Mouse (Mus musculus): ENCODE data around the gene Arhgef11.
"Not testable (repeated sequence)": the region's sequence is repeated elsewhere in the genome, so short reads cannot be mapped to it uniquely, and the experiment has no call there.

The Arhgef11 gene

DNA sequence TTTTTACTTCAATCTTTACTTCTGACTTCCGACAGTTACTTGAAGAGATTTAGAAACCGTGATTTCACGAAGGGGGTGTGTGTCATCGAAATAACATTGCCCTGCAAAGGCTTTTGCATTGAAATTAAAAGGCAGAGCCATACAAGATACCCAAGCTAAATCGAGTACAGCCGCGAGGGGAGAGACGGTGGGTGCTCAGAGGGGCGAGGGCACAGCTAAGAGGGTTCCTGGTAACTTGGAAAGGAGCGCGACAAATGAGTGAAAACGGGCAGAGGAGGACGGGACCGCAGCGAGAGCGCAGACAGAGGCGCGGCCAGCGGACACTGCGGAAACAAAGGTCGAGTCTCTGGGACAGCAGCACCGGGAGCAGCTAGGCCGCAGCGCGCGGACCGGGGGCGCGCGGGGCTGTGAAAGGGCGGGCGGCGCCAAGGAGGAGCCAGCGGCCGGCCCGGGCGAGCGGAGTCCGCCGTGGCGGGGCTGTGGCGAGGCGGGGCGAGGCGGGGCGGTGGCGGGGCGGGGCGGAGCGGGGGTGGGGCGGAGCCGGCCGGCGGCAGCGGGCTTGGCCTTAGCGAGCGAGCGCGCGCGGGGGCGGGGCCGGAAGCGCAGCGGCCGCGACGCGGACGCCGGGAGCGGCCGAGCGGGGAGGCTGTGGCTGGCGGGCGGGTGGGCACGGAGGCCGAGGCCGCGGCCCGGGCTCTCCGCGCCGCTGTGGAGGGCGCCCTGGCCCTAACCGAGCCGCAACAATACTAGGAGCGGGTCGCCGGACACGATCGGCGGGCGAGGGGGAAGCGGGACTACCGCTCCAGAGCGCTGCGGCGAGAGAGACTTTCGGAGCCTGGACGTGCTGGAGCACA lies at the start of gene Arhgef11:
Gene Arhgef11, plus strand, starts transcription at position 603 of the 854 bp plus-strand sequence.
- in situ Hi-C loops (cut with MboI; ENCODE audit: unreplicated experiment in 2 of 2), result no loop called here

DNA sequence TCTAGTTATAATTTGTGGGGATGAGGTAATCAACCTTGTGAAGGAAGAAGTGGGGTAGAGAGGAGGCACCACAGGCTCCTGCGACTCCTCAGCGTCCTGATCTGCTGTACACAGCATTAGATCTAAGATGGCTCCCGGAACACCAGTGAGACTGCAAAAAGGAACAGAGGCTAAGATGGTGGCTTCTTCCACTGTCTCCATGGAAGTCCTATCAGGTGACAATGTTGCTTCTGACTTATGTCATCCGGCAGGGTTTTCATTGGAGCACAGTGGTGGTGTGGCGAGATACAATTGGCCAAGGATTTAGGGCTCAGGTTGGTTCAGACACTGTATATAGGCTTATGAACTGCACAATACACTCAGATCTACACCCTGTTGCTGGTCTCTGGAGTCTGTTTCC lies 48.7 kb upstream of the Arhgef11 start:
- in situ Hi-C loops (cut with MboI; ENCODE audit: unreplicated experiment in 2 of 2), result loop anchor here in 1 of 2 experiments (5.0 kb wide), 1 partner anchor 246 kb away; no protein-coding TSS in a partner anchor

DNA sequence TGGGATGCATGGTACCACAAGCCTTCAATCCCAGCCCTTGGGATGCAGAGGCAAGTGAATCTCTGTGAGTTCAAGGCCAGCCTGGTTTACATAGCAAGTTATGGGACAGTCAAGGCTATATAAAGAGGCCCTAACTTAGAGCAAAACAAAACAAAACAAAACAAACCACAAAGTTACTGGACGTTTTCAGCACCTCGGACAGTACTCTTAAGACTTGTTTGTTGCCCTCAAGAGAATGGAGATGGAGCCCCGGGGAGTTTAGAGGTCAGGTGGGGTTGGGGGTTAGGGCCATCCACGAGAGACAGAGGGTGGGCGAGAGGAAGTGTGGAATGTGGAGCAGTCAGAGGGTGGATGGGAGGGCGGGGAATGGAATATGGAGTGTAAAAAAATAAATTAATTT lies 41.6 kb upstream of the Arhgef11 start:
- in situ Hi-C loops (cut with MboI; ENCODE audit: unreplicated experiment in 2 of 2), result no loop called here

DNA sequence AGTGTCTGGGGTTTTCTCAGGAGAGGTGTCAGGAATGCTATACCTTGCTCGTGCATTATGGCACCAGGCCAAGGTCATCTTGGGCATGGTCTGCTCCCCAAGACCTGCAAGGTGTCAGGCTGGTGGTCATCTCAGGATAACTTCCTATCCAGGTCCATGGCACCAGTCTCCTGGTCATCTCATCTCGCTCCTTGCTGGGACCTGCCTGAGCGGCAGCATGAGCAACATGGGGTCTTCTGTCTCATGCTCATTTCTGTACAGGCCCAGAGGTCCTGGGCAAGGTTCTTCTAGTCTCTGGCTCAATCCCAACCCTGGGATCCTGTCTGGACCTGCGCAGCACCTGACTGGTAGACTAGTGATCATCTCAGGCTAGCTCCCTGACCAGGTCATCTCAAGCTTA lies 35.1 kb upstream of the Arhgef11 start:
- in situ Hi-C loops (cut with MboI; ENCODE audit: unreplicated experiment in 2 of 2), result no loop called here

DNA sequence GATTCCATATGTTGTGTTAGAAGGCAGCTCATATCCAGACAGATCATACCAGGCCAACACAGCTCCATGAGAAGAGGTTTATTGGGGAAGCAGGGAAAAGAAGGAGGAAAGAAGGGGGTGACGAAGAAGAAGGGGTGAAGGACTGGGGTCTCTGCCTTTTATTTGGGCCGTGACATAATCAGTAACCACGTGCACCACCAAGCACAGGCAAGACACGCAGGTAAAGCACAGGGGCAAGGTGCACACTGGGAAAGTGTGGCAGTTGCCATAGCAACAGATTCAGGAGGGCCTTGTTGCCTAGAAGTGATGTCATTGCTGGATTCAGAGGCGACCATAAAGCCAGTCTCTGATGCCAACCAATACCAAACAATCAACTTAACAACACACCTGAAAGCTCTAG lies 23.6 kb upstream of the Arhgef11 start:
- in situ Hi-C loops (cut with MboI; ENCODE audit: unreplicated experiment in 2 of 2), result no loop called here

DNA sequence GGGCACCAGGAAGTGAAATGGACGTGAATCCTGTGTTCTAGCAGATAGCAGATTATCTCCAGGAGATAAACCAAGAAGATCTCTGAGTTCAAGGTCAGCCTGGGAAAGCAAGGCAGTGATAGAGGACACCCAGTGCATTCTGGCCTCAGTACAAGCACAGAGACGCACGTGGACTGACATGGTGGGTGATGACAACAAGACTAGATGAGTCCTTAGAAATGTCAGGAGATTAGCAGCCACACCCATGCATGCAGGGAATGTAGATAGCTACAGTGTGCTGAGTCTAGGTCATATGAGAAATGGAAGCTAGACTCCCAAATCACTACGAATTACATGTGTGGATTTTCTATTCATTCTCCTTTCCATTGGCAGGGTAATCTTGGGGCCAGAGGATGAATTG lies 22.0 kb upstream of the Arhgef11 start:
- in situ Hi-C loops (cut with MboI; ENCODE audit: unreplicated experiment in 2 of 2), result not testable (repeated sequence)

DNA sequence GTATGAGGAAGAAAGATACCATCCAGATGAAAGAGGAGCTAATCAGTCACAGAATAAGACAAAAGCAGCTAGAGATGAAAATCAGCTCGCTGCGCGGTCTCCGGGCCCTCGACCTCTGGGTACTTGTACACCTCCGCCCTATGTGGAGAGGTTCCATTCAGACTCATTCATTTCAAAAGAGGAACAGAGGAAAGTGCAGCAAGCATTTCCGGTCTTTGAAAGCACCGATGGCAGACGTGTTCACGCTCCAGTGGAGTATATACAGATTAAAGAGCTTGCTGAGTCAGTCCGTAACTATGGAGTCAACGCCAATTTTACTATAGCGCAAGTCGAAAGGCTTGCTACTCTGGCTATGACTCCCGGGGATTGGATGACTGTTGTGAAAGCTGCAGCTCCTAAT lies 16.3 kb upstream of the Arhgef11 start:
- in situ Hi-C loops (cut with MboI; ENCODE audit: unreplicated experiment in 2 of 2), result not testable (repeated sequence)

DNA sequence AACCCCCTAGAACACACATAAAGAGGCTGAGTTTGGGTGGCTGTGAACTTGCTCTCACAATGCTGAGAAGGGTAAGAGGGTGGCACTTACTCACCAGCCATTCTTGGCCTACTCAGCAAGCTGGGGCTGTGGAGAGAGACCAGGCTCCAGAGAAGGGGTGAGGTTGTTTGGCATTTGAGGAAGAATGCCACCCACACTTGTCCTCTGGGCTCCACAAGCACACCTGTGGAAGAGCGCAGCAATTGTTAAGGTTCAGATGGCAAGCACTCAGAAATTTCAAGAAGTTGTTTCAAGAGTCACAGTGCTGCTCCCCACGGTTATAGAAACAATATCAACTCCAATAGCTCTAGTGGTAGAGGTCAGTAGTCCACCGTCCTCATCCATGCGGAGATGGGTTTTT lies 1.0 kb upstream of the Arhgef11 start:
- in situ Hi-C loops (cut with MboI; ENCODE audit: unreplicated experiment in 2 of 2), result no loop called here

DNA sequence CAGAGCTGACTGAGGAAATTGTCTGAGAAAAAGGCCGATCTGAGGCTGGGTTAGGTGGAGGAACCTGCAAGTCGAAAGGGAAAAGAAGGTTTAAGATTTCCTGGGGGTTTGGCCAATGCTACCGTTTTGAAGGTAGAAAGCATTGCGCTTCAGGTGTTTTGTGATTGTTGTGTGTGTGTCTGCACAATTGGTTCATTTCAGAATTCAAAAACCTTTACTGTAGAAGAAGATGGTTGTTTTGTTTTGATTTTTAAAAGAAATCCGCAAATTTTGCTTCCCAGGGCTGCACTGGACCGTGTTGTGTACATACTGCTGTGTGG lies 412 bp downstream of the Arhgef11 start:
- in situ Hi-C loops (cut with MboI; ENCODE audit: unreplicated experiment in 2 of 2), result no loop called here

DNA sequence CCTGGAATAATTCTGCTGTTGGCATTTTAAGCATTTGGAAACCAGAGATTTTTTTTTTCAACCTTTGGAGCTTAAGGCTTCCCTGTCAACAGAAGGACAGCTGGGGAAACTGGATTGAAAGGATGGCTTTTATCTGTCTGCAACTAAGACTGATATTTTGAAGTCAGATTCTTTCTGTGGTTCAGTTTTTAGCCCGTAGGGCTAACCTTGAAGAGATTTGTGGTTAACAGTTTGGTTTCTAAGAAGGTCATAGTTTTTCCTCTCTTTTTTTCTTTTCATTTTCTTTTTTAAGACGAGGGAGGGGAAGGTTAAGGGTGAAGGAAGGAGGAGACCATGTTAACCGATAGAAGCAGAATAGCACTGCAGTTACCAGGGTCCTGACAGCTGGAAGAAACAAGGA lies 881 bp downstream of the Arhgef11 start:
- in situ Hi-C loops (cut with MboI; ENCODE audit: unreplicated experiment in 2 of 2), result no loop called here

DNA sequence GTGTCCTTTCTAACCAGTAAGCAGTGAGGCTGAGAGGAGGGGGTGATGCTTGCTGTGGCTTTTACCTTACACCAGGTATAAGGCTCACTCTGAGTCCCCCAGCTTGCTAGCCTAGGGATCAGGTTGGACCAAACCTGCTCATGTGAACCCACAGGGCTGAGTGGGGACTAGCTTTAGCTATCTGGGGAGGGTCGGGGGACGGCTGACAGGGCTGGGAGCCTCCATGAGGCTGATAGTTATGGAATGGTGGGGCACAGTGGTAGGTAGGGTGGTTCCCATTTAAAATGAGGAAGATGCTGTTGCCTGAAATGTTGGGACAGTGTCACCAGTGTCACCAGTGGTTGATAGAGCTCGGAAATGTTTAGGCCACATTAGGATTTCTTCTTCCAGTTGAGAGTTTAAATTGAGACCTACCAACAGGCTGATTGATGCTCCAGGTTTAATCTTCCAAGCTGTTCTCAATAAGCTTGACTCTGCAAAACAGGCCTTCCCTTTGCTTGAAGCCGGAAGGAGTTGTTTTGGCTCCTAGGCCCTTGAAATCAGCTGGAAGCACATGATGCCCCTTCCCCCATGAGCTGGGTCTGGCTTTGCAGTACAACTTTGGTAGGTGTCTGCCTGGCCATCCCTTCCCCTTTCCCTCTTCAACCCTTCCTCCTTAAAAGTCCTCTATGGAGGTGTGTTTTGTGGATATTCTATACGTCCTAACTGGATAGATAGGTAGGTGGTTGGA lies 1.8 kb downstream of the Arhgef11 start:
- in situ Hi-C loops (cut with MboI; ENCODE audit: unreplicated experiment in 2 of 2), result no loop called here

DNA sequence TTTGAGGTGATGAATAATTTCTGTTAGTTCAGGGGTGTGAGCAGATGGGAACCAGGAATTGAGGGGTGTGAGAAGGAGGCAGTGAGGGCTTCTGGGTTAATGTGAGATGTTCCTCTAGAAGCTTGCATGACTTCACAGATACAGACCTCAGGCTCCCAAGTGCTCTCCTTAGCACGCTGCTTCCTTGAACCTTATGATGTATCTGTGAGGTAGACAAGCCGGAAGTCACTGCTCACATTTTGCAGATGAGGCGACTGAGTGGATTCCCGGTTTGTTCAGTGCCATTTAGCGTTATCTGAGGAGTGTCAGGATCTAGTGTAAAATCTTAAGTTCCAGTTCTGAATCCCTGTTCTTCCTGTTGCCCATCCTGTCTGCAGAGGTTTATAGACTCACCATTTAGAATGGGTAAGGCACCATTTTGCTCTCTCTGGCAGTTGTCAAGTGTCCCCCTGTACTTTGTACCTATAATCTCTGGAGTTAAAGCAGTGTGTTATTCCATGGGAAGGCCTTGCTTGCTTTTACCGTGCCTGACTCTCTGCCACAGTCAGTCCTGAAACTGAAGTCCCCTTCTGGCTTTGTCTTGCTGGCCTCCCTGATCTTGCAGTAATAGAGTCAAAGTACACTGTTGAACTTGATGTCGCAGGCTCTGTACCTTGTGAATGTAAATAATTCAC lies 3.0 kb downstream of the Arhgef11 start:
- in situ Hi-C loops (cut with MboI; ENCODE audit: unreplicated experiment in 2 of 2), result no loop called here

DNA sequence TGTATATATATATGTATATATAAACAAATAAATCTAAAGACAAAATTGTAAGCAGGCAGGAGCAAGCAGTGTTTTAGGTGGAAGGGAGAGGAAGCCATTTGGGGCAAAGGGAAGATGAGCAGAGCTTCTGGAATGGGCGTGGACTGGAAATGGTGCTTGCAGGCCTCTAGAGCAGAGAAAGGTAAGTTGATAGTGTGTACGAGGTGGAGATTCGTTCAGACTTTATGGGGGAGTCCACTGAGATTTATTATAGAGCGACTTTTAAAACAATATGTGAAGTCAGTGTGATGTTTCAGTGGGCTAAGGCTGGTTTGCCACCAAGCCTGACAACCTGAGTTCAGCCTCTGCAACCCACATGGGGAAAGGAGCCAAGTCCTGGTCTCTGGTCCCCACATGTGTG lies 7.5 kb downstream of the Arhgef11 start:
- in situ Hi-C loops (cut with MboI; ENCODE audit: unreplicated experiment in 2 of 2), result no loop called here

DNA sequence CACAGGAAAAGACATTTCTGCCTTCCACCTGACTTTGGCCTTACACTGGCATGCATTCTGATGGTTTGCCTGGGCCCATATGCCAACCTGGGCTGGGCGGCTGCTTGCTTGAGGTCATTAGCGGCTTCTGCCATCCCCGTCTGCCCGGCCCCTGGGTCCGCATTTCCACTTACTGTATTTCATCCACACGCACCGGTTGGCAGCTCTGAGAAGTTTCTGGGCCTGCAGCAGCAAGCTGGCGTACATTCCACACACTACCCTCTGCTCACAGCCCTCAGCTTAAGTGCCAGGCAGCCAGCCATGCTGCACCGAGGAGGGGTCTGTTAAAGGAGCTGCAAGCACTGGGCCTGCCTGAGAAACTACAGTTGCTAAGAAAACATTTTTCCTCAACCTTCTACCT lies 13.5 kb downstream of the Arhgef11 start:
- in situ Hi-C loops (cut with MboI; ENCODE audit: unreplicated experiment in 2 of 2), result no loop called here

DNA sequence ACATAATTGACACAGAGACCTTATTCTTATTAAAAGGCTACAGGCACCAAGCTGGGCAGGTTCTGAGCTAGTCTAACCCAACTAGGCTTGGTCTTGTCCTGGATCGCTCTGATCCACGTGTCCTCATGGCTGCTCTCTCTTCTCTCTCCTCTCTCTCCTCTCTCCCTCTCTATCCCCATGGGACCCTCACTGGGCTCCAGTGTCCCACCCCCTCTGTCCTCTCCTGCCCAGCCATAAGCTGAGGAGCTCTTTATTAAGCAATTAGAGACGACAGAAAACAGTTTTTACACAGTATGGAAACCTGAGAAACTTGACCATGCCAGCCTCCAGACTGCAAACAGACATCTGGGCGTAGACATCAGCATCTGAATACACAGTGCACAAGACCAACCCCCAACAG lies 14.0 kb downstream of the Arhgef11 start:
- in situ Hi-C loops (cut with MboI; ENCODE audit: unreplicated experiment in 2 of 2), result no loop called here

DNA sequence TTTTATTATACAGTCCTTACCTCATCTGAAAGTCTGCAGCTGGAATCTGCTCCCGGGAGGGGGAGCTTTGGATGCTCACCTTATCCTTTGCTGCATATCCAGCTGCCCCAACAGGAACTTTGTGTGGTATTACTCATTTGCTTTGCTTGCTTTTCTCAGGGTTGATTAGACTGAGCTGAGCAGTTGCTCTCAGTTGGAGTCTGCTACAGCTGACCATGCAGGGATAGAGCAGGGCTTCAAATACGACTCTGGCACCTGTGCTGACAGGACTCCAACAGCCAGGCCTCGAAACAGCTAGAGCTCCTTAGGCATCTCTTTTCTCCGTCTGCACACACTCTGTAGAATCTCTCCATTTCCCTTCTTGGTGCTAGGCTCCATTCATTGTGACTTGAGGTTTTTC lies 18.2 kb downstream of the Arhgef11 start:
- in situ Hi-C loops (cut with MboI; ENCODE audit: unreplicated experiment in 2 of 2), result no loop called here

DNA sequence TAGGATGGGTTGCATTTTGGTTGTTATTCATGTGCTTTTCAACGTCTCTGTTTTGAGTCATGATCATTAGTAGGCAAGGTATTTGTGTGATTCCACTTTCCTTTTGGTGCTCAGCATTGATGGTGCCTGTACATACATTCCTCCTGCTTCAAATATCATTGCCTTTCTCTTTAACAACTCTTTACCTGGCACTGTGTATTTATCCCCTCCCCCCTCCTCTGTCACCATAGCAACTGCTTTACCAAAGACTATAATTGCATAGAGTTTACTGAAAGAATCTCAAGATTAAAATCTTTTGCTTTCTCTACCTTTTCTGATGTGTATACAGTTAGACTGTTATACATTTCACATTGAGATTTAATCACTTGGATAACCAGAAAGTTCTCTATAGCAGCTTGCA lies 26.1 kb downstream of the Arhgef11 start:
- in situ Hi-C loops (cut with MboI; ENCODE audit: unreplicated experiment in 2 of 2), result no loop called here

DNA sequence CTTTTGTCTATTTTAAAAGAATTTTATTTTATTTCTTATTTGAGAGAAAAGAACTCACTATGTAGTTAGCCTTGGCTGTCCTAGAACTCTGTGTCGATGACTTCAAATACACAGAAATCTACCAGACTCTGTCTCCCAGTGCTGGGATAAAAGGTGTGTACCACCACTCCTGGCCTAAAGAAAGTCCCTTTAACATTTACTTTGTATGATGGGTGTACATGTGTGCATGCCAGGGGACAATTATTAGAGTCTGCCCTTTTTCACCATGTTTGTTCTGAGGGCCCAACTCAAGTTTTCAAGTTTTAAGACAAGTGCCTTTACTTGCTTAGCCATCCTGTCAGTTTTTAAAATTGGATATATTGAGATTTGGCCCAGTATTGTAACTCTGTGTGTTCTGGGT lies 28.8 kb downstream of the Arhgef11 start:
- in situ Hi-C loops (cut with MboI; ENCODE audit: unreplicated experiment in 2 of 2), result no loop called here

DNA sequence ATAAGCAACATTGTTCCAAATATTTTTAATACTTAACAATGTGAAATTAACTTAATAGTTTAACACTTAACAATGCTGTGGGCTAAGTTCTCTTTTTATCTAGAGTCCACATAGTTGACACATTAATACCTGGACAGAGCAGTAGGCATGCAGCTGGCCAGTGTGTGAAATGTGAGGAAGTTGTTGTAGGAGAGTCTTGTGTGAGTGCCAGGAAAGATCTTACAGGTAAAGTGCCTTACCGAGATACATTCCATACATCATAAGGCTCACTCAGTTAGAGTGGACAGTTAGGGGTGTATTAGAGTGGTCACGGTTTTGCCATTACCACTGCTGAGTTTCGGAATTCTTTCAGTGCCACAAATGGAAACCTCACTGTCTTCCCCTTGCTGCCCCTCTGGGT lies 31.7 kb downstream of the Arhgef11 start:
- in situ Hi-C loops (cut with MboI; ENCODE audit: unreplicated experiment in 2 of 2), result no loop called here

DNA sequence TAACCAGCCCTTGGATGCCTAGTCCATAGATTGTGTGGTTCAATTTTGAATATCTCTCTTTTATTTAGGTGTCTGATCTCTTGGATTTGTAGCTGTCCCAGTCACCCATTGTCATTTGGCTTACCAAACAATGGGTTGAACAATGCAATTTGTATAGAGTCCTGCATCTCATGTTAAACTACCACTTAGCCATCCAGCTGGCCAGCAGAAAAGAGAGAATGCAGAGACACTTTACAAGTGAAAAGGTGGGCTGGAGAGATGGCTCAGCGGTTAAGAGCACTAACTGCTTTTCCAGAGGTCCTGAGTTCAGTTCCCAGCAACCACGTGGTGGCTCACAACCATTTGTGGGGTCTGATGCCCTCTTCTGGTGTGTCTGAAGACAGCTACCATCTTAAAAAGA lies 41.0 kb downstream of the Arhgef11 start:
- in situ Hi-C loops (cut with MboI; ENCODE audit: unreplicated experiment in 2 of 2), result no loop called here

DNA sequence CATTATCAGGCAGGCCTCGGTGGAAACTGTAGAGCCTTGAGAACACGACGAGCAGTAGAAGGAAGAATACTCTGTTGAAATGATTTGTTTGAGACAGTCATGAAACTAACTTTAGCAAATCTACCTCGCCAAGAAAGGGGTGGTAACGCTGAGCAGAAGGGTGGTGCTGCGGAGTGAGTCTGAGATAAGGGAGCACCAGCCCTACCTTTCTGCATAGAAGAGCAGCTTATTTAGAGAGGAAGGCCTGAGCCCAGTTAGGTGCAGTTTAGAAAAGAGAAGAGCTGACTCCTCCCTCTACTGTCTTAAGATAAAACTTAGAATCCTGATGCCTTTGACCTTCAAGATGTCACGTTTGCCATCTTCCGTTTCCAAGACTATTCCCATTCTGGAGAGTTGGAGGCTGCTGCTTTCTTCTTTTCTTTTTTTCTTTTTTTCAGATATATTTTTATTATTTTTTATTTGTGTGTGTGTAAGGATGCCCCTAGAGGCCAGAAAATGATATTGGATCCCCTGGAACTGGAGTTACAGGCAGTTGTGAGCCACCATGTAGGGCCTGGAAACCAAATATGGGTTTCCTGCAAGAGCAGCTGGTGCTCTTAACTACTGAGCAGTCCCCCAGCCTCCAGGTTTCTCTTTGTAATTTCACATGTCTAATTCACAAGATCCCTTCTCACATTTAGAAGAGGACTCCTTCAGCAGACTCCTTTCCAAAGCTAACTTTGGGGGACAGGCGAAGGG lies 42.5 kb downstream of the Arhgef11 start:
- in situ Hi-C loops (cut with MboI; ENCODE audit: unreplicated experiment in 2 of 2), result no loop called here
